Mouse (Mus musculus) embryonic facial prominence, embryonic 12.5 days (tissue): ENCODE measurements around the gene Cyp4f40. TPM values are rescaled to one million over a fixed set of nuclear protein-coding genes. Genes with fewer than 3 reads are reported as not detected.
"Not testable (repeated sequence)": the region's sequence is repeated elsewhere in the genome, so short reads cannot be mapped to it uniquely, and the experiment has no call there.

Experiments used
- ATAC-seq: fragments of 200-750 bp; cut with Nextera tagmentation; 2 replicates; pipeline ENCODE4 v1.8.0; 2017; ENCODE audit not compliant: insufficient number of reproducible peaks, insufficient read depth, low FRiP score, low TSS enrichment
- H3K27ac ChIP-seq: fragments of 300-500 bp; sonication (generic); 2 replicates; pipeline ENCODE4 v1.5.1; 2016; ENCODE audit warnings: mild to moderate bottlenecking
- H3K27me3 ChIP-seq: fragments of 300-500 bp; sonication (generic); 2 replicates; pipeline ENCODE4 v1.6.1; 2016; ENCODE audit warnings: mild to moderate bottlenecking, moderate library complexity
- H3K36me3 ChIP-seq: fragments of 300-500 bp; sonication (generic); 2 replicates; pipeline ENCODE4 v1.6.1; 2016; ENCODE audit warnings: mild to moderate bottlenecking
- H3K4me1 ChIP-seq: fragments of 300-500 bp; sonication (generic); 2 replicates; pipeline ENCODE4 v1.6.1; 2016
- H3K4me2 ChIP-seq: fragments of 300-500 bp; sonication (generic); replicated peaks from 2 replicates; pipeline ENCODE4 v1.6.1; 2016; ENCODE audit warnings: mild to moderate bottlenecking, moderate library complexity
- H3K4me3 ChIP-seq: fragments of 300-500 bp; sonication (generic); 2 replicates; pipeline ENCODE4 v1.5.1; 2016; ENCODE audit warnings: mild to moderate bottlenecking
- H3K9ac ChIP-seq: fragments of 300-500 bp; sonication (generic); 2 replicates; pipeline ENCODE4 v1.6.1; 2016; ENCODE audit warnings: mild to moderate bottlenecking, moderate library complexity
- H3K9me3 ChIP-seq: fragments of 300-500 bp; sonication (generic); 2 replicates; pipeline ENCODE4 v1.6.1; 2016; ENCODE audit warnings: mild to moderate bottlenecking, moderate library complexity
- WGBS: fragments of 180-500 bp; shearing (Covaris S2); methylation state at CpG from one replicate; pipeline ENCODE4 v1.1.7; 2016; 5-methylcytosine and 5-hydroxymethylcytosine counted together
- polyA plus RNA-seq: library from polyadenylated mRNA; unstranded; fragments of >200 nt; fragmentation: Nextera tagmentation; extraction: Ambion mirVana; gene quantifications from 2 replicates; pipeline ENCODE4 v1.2.1, GENCODE M21; 2016

The Cyp4f40 gene
- polyA plus RNA-seq, 1 experiment from 2014 or later, result not detected

- H3K9me3 ChIP-seq, H3K27ac ChIP-seq, H3K9ac ChIP-seq, H3K4me2 ChIP-seq, H3K4me1 ChIP-seq, ATAC-seq, H3K27me3 ChIP-seq, H3K36me3 ChIP-seq, H3K4me3 ChIP-seq: not testable (repeated sequence)
- WGBS, result 87% methylated on average over 1 of the region's 1 CpGs
These were observed 63.5 kb downstream of the Cyp4f40 start for GRCm38 (mm10) chr17:32722151-32722550.

GRCm38 (mm10) chr17:32722771-32723170, 64.1 kb downstream of the Cyp4f40 start:
- 76% methylated on average over 7 of the region's 7 CpGs for WGBS

GRCm38 (mm10) chr17:32726360-32726759, 67.7 kb downstream of the Cyp4f40 start:
- not testable (repeated sequence) for H3K4me2 ChIP-seq, H3K9ac ChIP-seq, H3K4me3 ChIP-seq, H3K36me3 ChIP-seq, H3K27me3 ChIP-seq, H3K4me1 ChIP-seq, H3K27ac ChIP-seq, ATAC-seq, H3K9me3 ChIP-seq

More at GRCm38 (mm10) chr17:32722771-32723170, 64.1 kb downstream of the Cyp4f40 start:
- ATAC-seq, result no peak
- Histone ChIP-seq H3K4me2 (no peak overlapping the region), H3K36me3 (no peaks in the 10 kb centered on the region), H3K27me3 (no peaks in the 10 kb centered on the region), H3K9me3 (peaks cover 3% of the 10 kb centered on the region; the same call in 1 of the 2 replicates), H3K9ac (no peak overlapping the region), H3K4me3 (no peak overlapping the region), H3K4me1 (no peaks in the 10 kb centered on the region), H3K27ac (no peak overlapping the region)

Other genes starting within 250 kb of the Cyp4f40 start
- gene Pglyrp2, start 234.7 kb upstream of the Cyp4f40 start, polyA plus RNA-seq, result 0.13 and 0.20 TPM in 2 replicates
- gene Cyp4f39, start 206.2 kb upstream of the Cyp4f40 start, polyA plus RNA-seq, result 0.70 and 0.73 TPM in 2 replicates
- 14.5 and 15.6 TPM in 2 replicates for gene Cyp4f17, start 152.8 kb upstream of the Cyp4f40 start, polyA plus RNA-seq
- 26.0 and 28.4 TPM in 2 replicates for gene Cyp4f16, start 122.3 kb upstream of the Cyp4f40 start, polyA plus RNA-seq
- gene Cyp4f37, start 37.6 kb upstream of the Cyp4f40 start, polyA plus RNA-seq, result not detected in 2 replicates
- 0.15 and 0.24 TPM in 2 replicates for gene Cyp4f15, start 26.7 kb downstream of the Cyp4f40 start, polyA plus RNA-seq
- gene Zfp871, start 129.4 kb downstream of the Cyp4f40 start, polyA plus RNA-seq, result 49.0 and 51.2 TPM in 2 replicates
- 9.6 and 10.3 TPM in 2 replicates for gene Zfp811, start 151.0 kb downstream of the Cyp4f40 start, polyA plus RNA-seq
- gene Zfp799, start 171.4 kb downstream of the Cyp4f40 start, polyA plus RNA-seq, result 19.4 and 23.5 TPM in 2 replicates
- gene Zfp870, start 232.7 kb downstream of the Cyp4f40 start, polyA plus RNA-seq, result 8.9 and 9.0 TPM in 2 replicates